Mouse (Mus musculus): ENCODE measurements at regions not wholly inside any gene's neighbourhood (a gene's known extent, or its start where the extent isn't known, plus 50 kb on each side); places are given as distances from the start of the nearest gene placed in this dataset.
A peak's percentile ranks its signal among the peaks of the same experiment; 100 is the strongest.

DNA sequence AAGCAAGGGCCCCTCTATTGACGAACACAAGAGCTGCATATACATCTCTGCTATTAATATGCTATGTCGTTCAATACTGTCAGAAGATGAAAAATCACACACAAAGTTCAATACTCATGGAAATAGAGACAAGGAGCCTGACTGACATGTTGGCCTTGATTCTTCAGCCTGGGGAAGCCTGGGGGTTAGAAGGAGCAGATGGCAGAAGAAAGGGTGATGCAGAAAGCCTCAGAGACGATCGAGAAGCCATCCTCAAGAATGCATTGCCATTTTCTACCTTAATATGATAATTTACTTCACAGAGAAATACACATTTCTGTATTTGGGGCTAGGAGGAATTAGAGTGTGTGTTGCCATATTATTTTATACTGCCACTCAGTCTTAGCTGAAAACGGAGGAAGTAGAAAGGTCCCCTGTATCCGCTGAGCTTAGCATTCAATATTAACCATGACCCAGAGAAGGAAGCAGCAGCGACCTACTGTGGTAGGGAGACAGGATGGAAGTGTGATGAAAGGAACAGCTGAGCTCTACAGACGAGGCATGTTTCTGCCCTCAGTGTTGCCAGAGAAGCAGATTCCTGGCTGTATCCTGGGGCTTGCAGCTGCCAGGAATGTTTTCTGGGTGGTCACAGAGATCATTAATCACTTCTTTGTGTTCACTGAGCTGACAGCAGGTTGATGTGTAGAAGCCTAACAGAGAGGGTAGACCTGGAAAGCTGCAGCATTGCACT is 105.2 kb downstream of the Lrig3 start:
- DNase-seq (ENCODE audit: low spot score in 2 of 2), result no peak

DNA sequence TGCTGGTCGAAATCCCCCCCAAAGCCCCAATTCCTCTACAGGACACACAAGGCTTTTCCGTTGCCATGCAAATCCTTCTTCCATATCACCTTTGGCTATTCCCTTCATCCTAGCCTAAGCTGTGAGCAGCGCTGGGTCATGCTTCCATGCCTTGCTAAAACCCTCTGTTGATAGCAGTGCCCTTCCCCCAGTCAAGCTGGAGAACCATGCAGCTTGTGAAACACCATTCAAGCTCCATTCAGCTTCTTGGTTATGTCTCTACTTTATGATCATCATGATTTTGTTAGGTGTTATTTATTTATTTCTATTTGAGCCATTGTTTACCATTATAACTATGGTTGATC is 105.7 kb downstream of the Lrig3 start:
- DNase-seq (ENCODE audit: low spot score in 2 of 2), result no peak

DNA sequence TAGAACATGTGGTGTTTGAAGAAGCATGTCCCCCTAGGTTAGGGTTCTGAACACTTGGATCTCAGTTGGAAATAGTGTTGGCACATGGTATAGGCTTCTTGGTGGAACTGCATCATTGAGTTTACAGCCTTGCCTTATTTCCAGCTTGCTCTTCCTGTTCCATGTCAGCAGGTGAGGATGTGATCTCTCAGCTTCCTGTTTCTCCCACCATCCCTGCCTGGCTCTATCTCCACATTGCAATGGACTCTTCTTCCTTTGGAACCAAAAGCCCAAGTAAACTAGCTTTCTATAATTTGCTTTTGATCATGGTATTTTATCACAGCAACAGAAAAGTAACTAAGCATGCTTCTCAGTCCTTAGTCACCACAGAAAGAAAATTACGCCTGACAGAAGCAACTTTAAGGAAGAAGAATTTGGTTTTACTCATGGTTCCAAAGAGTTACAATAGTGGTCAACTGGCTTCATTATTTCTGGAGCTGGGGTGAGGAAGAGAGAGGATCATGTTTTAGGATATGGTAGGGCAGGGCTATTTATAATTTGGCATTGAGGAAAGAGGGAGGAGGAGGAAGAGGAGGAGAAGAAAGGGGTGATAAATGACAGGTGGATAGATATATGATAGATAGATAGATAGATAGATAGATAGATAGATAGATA is 111.5 kb downstream of the Lrig3 start:
- DNase-seq (ENCODE audit: low spot score in 2 of 2), result no peak

DNA sequence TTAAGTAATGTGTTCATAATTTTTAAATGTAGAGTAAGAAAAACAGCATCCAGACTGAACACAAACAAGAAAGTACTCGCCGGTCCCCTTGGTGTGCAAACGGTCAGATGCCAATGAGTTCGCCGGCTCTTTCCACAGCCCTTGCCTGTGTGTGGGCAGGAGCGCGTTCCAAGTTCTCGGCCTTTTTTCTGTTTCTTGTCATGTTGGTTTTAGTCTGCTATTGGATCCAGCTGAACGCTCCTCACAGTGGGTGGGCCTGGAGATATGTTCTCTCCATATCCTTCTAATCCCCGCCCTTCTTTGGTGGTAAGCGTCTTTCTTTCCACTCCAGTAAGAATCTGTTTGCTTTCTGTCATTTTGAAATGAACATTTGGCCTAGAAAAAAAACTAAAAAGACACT is 116.6 kb downstream of the Lrig3 start:
- DNase-seq (ENCODE audit: low spot score in 2 of 2), result no peak

DNA sequence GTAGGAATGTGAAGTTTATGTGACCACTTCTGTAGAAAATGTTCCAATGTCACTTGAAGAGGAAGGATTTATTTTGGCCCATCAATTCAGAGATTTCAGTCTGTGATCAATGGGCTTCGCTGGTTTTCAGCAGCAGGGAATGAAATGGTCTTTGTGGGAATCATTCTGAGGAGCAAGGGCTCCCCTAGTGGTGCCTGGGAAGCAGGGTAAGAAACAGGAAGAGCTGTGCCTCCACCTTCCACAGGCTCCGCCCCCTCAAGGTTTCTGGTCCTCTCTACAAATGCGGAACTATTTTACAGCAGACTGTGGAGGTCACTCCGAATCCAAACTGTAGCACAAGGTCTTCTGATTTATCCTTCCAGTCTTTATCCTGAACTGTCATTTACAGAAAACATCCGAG is 120.7 kb downstream of the Lrig3 start:
- DNase-seq (ENCODE audit: low spot score in 2 of 2), result no peak

DNA sequence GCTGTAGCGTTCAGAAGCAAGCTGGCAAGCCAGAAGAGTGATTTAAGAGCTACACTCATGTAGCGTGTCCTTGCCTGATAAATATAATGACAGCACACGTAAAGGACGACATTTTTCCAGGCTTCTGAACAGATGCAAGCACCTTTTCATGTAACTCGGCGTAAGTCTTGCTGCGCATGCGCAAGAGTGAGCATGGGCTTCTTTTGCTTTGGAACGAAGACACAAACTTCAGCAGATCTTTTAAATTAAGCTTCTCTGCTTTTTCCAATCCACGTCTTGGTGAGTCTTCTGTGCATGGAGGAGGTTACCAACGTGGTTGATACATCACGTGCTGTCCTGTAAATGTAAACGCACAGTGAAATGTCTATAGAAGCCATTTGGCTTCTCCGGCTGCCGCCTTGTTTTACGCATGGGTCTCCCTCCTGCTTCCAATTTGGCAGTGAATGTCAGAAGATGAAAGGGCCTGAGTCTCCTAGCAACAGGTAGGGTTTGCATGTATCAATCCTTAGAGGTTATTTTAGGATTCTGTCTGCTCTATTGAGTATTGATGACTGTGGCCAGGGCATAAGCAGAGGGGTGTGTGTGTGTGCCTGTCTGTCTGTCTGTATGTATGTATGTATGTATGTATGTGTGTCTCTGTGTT is 128.4 kb downstream of the Lrig3 start:
- peak; percentile 14 to 24 for DNase-seq (ENCODE audit: low spot score in 2 of 2)

DNA sequence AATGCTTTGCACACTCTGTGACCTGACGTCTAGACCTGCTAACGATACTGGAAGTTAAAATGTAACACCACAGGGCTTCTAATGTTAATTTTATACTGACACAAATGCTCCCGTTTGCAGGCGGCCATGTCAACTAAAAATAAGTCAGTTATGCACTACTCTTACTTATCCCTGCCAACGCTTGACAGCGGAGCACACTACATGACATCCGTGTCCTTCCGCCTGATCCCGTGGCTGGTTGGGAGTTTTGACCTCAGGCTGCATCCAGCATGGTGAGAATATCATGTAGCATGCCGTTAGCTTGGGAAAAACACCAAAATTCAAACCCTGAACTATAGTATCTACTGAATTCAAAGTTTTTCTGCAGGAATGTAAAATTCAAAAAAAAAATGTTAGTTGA is 131.9 kb downstream of the Lrig3 start:
- no peak for DNase-seq (ENCODE audit: low spot score in 2 of 2)

DNA sequence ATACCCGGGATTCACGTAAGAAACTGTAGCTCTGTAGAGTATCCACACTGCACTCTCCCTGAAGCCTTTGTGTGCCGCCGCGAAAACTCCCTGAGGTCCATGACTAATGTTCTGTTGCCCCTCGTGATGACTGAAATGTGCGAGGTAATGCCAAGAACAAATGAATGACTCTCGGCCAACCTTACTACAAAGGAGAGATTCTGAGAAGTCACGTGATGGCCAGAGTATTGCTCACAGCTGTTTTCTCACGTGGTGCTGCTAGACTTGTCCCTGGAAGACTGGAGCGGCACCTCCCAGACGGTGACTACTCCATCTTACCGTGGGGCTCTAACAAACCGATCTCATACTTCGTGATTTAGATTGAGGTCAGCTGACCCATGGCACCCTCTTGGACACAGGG is 136.9 kb downstream of the Lrig3 start:
- DNase-seq (ENCODE audit: low spot score in 2 of 2), result no peak

DNA sequence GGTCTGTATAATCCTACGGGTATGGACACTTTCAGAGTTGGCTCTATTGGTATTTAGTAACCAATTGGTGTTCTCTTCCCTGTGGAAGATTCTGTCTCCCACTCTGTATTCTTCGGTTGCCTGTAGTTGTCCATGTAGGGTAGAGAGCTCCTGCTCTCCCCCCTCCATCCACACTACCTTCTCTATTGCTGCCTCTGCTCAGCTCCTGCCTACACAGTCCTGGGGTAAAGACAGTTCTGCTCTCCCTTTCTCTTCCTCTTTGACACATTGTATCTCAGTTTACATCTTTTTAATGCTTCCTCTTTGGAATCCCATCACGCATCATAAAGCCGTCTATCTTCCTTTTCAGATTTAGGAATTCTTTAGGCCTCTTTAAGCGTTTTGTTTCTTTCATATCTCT is 147.1 kb downstream of the Lrig3 start:
- DNase-seq (ENCODE audit: low spot score in 2 of 2), result no peak

DNA sequence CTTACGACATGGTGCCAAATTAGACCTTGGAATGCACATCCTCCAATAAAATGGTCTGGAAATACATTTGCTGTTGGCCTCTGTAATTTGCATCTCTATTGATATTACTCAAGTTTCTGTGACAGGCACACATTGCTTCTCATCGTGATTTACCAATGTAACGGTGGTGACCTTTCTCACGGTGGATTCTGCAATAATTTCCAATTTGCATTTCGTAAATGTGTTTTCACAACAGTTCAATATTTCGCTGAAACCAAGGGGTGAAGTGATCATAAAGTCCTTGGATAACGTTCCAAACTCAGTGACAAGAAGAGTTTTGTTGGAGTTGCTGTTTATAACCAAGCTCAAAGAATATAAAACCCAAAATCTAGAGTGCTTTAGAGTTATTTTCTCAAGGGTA is 149.4 kb downstream of the Lrig3 start:
- no peak for DNase-seq (ENCODE audit: low spot score in 2 of 2)

DNA sequence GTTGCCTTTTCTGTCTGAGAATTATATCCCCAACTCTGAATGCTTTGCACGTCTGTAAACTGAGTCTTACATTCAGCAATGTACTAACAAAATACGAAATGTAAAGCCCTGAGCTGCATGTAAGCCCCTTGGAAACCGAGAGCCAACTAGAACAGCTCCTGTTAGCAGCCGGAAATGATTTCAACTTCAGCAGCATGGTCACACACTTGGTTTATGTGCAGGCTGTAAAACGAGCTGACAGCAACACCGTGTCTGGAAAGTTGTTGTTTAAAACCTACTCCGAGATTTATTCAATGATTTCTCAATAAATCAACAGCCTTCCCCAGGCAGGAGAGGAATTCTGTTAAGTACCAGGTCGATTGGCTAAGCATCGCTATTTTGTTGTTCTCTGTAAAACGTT is 155.7 kb downstream of the Lrig3 start:
- no peak for DNase-seq (ENCODE audit: low spot score in 2 of 2)

DNA sequence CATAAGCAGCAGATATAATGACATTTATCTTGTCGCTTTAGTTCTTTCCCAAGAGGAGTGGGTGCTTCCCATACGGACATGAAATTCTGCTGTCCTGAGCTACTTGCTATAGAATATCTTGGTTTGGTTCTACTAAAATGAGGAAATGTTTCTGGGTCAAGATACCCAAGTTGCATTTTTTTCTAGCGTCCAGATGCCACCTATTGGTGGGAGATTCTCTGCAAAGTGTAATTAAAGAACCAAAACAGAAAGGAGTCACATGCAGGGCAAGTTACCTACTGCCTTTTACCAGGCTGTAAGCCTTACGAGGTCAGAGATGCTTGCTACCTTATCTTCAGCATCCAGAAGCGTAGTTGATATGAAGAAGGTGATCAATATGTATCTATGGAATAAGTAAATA is 156.5 kb downstream of the Lrig3 start:
- DNase-seq (ENCODE audit: low spot score in 2 of 2), result no peak

DNA sequence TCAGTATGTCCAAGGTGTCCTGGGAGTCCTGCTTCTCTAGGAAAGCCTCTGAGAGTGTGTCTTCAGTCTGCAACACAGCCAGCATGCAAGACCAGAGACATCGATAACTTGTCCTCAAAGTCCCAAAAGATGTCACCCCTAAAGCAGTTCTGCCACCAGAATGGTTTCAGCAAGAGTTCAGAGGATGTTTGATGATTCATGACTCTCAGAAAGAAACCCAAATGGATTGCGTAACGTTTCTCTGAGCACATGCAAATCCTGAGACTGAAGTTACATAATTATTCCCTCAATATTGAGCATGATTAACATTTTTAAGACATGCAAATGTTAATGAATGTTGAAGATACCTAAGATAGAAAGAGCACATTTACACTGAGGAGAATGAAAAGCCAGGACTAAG is 167.2 kb downstream of the Lrig3 start:
- DNase-seq (ENCODE audit: low spot score in 2 of 2), result no peak

DNA sequence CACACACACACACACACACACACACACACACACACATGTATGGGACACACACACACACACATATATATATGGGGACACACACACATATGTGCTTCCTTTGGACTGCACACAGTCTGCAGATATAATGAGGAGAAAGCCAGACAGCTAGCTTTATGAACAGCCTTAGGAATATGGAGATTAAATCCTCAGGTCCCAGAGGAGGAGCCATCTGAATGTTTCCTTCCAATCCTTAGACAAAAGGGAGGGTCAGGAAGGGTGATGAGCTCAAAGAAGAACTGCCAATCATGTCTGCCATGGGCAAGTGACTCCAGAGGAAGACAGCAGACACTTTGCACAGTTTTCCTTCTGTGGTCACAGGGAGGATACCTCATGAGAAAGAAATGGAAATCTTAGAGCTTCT is 168.0 kb downstream of the Lrig3 start:
- DNase-seq (ENCODE audit: low spot score in 2 of 2), result no peak

DNA sequence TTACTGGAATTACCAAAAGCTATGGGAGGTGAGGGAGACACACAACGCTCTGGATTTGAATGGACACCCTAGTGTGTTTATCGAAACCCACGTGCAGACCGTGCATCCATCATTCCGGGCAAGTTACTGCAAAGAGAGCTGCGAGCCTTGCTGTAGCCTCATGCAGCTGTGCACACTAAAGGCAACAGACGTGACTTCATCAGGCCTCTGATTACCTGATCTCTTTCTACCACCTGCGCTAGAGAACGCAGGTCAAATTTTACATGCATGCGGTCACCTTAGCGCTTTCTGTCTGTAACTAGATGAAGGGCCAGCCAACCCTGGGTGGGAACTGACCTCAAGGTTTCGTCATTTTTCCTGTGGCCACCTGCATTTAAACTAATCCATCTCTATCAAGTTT is 172.6 kb downstream of the Lrig3 start:
- no peak for DNase-seq (ENCODE audit: low spot score in 2 of 2)

DNA sequence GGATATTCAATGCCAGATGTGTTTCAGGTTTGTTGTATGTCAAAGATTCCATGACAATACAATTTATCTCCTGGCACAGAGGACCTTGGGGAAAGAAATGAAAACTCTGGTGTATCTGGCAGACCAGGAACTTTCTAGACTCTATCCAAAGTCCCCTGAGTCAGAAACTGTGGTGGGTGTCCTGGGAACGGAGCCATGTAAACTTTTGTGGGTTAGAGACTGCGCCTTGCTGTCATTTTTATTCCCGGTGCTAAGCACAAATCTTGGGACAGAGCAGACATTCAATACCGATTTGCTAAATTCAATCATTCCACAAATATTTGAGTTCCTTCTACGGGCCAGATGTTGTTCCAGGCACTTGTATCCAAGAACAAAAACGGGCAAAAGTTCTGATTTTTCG is 175.6 kb downstream of the Lrig3 start:
- DNase-seq (ENCODE audit: low spot score in 2 of 2), result no peak

DNA sequence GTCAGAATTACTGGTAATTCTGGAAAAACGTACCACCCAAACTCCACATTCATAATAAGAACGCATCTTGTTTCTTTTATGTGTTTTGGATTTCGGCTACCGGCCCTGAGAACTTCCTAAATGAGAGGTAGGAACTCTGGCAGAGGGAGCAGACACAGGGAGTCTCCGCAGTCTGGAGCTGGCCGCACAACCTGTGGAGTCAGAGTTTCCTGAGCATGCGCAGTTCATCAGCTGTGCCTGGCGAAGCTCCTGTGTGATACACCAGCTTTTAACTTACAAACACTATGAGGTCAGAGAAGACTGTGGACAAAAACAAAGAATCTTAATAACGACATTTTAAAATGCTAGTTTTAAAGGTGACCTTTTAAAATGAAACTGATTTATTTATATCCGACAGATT is 177.9 kb downstream of the Lrig3 start:
- no peak for DNase-seq (ENCODE audit: low spot score in 2 of 2)

DNA sequence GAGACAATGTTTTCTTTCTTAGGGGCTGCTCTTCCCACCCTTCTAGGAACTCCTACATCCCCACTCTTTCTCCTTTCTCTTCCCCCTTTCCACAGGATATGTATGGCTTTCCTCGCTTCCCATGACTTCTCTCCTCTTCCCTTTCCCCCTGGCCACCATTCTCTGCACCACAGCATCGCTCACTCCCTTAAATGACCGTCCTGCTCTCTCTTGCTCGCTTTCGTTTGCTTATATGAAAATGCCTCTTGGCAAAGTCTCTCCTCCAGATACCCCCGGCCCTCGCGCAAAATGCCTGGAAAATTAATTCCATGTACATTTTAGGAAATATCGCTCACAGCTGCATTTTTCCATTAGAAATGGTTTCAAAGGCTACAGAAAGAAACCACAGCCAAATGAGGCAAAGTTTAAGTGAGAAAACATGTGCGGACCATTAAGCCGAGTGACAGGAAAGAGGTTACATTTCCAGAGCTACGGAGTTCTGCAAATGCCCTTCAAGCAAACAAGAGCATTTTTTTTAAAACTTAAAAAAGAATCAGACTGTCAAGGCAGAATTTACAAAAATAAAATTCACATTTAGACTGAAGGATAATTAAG is 178.7 kb downstream of the Lrig3 start:
- no peak for DNase-seq (ENCODE audit: low spot score in 2 of 2)

DNA sequence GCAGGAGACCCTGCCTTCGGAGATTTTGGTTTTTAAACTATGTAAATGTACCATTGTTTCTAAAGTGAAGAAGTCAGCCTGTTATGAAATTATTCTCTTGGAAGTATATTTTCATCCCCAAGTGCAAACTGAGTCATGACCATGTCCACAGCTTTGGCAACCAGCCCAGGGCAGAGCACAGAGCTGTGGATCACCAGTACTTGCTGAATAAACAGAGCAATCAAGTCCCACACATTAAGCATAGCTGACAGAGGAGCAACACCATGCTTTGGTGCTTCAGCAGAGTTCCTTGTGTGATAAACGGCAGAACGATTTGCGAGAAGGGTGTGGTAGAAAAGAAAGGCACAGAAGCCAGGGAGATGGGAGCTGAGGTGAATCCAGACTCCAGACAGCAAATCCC is 191.3 kb downstream of the Lrig3 start:
- DNase-seq (ENCODE audit: low spot score in 2 of 2), result no peak

DNA sequence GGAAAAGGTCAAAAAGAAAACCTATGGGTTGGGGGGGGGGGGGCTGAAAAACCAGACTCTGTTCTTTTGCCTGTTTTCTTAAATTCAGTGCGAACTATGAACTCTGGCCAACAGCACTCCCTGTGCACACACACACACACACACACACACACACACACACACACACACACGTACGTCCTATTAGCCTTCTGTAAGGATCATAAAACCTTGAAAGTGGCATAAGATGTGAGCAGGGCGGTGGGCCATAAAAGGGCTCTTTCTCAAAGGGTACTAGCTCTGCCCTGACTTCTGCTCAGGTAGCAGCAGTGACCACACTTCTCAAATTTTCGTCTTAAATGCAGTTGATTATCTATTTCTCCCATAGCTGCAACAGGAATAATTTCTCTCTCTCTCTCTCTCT is 199.2 kb downstream of the Lrig3 start:
- no peak for DNase-seq (ENCODE audit: low spot score in 2 of 2)

DNA sequence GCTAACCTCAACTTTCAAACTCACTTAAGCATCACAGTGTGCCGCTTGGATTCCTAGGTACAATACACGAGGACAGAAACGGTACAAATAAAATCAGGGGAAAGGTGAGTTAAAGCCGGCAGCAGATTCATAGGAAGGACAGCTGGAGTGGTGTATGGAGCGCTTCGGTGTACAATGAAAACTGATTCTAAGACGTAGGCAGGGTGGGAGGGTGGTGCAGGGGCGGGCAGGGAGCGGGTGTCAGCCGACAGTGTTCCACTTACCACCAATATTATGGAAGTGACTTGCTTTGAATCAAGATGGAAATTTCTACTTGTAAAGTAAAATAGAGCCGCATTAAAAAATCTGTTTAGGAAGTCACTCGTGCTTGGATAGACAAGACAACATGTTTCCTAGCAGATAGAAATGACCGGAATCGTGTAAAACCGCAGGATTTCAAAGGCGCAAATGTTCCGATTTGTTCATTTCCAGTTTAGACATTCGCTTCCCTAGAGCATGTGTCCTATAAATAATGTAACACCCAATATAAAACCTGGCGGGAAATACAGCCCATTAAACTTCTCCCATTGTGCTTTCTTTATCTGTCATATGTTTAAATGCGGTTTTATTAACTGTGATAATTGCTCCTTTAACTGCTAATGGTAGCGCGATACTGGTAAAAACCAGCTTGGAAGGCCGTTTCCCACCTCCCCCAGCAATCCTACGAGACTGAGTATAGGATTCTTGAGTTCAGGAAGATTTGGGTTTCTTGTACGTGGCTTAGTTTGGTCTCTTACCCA is 203.3 kb downstream of the Lrig3 start:
- DNase-seq (ENCODE audit: low spot score in 2 of 2), result no peak

DNA sequence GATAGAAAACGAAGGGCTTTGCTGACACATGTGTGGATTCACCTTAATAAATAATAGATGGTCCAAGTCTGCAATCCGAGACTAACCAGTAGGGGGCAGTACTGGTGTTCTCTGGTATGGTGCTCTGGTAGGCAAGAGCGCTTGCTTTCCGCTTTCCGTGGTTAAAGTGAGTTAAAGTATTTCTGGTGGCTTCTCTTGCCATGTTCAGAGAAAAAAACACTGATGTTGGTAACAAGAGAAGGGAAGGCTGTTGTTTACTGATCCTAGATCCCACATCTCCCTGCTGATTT is 203.9 kb downstream of the Lrig3 start:
- no peak for DNase-seq (ENCODE audit: low spot score in 2 of 2)
